Mouse (Mus musculus) cortical plate, adult 2 months (tissue): ENCODE results near the gene Gata1. TPM values are rescaled to one million over a fixed set of nuclear protein-coding genes. Genes with fewer than 3 reads are reported as not detected.
"Not testable (repeated sequence)": the region's sequence is repeated elsewhere in the genome, so short reads cannot be mapped to it uniquely, and the experiment has no call there.

ENCODE experiments used
- H3K27ac ChIP-seq: fragments of 200-500 bp; 2 replicates; pipeline ENCODE4 v1.5.1; 2012; ENCODE audit warnings: low read length, control low read depth, inconsistent platforms; ENCODE audit not compliant: insufficient read depth
- H3K4me1 ChIP-seq: fragments of 200-500 bp; 2 replicates; pipeline ENCODE4 v1.6.1; 2011; ENCODE audit warnings: low read length; ENCODE audit not compliant: control insufficient read depth, insufficient read depth
- H3K4me3 ChIP-seq: fragments of 200-500 bp; 2 replicates; pipeline ENCODE4 v1.5.1; 2011; ENCODE audit warnings: mild to moderate bottlenecking, low read length, control low read depth; ENCODE audit not compliant: insufficient read depth
- CTCF ChIP-seq: fragments of 200-500 bp; IDR thresholded peaks from 2 replicates; pipeline ENCODE4 v1.5.1; 2011; ENCODE audit warnings: mild to moderate bottlenecking, control low read depth, low read length; ENCODE audit not compliant: insufficient read depth; ENCODE audit errors: extremely low read depth
- POLR2A ChIP-seq: fragments of 200-500 bp; IDR thresholded peaks from 2 replicates; pipeline ENCODE4 v1.6.1; 2011; ENCODE audit warnings: mild to moderate bottlenecking, low read length, control low read depth; ENCODE audit not compliant: insufficient read depth; ENCODE audit errors: extremely low read depth
- polyA plus RNA-seq: library from polyadenylated mRNA; depleted of rRNA; stranded (reverse); fragments of >200 nt; gene quantifications from 2 replicates; pipeline ENCODE4 v1.2.3, GENCODE M21; 2012; rRNA removed

Gata1 gene
- polyA plus RNA-seq, 1 experiment = not detected

DNA sequence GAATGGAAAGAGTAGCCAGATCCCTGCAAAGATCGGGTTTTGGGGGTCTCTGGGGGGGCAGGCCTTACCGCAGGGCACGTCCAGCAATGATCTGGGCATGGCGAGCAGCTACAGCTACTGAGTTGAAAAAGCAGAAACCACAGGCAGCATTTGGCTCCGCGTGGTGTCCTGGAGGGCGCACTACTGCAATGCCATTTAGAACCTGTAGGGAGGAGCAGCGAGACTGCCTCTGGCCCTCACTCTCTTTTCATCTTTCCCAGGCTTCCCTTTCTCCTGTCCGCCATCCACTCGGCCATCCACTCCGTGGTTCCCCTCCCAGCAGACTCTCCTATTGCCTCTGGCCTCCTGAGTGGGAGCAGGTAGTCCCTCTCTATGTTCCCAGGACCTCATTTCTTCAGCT is 41.0 kb downstream of the Gata1 start:
- TF ChIP-seq CTCF = no peak
- no peak for TF ChIP-seq POLR2A
- no peak overlapping the region for H3K27ac ChIP-seq
- H3K4me1 ChIP-seq = no peaks in the 10 kb centered on the region
- no peak overlapping the region for H3K4me3 ChIP-seq

DNA sequence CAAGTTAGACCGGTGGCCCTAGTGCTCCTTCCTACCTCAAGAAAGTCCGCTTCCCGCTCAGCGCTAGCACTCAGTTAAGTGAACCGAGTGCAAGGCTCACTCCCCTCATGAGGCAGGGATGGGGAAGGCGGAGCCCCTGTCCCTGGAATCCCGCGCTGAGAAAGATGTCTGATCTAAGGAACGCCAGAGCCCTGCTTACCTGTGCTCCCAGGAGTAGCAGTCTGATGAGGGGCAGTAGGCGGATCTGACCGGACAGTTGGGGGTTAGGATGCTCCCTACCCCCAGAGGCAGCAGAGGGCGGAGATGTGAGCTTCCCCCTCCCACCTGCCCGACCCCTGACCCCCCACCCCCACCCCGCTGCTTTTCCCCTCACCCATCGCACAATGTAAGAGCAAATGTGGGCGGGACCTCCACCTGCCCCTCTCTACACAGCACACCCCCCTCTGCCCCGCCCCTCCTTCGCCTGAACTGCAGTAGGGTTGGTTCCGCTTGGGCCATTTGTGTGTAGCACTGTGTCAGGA is 49.5 kb downstream of the Gata1 start, which contains the start of gene Eras:
Eras (minus strand) TSS at position 338 of the 521 bp plus-strand sequence.
- Histone ChIP-seq H3K4me1 (no peaks in the 10 kb centered on the region), H3K27ac (no peak within 1 kb of the TSS), H3K4me3 (no peak within 1 kb of the TSS)
- TF ChIP-seq CTCF (no peak), POLR2A (no peak)

DNA sequence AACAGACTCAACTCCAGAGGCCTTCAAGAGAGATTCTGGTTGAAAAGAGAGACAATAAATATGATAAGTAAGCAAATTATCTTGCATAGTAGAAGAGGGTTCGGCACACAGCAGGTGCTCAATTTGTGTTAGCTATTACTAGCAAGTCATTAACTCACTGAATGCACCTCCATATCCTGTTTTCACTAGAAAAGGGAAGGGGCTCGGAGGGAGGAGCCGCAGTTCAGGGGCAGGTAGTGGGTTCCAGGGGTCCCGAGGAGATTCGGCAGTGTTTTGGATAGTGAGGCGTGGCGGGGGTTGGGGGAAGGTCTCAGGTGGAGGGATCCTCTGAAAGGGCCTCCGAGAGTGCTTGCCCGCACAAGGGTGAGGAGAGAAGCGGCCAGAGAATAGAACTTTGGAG is 50.8 kb downstream of the Gata1 start:
- Histone ChIP-seq H3K4me3 (no peak overlapping the region), H3K4me1 (no peaks in the 10 kb centered on the region), H3K27ac (no peak overlapping the region)
- TF ChIP-seq CTCF (no peak), POLR2A (no peak)

DNA sequence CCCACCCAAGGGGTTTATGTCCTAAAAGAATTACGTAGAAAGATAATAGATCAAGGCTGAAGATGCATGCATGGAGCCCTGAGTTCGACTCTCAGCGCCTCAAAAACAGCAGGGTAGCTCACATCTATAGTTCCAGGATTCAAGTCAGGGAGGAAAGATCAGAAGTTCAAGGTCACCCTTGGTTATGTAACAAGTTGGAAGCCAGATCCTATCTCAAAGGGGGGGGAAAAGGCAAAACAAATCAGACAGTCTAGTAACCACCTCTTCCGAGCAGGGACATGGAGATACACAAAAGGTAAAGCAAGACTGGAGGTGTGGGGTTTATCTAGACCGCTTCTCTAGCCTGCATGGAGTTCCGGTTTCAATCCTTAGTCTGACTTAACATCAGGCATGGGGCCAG is 51.6 kb downstream of the Gata1 start:
- no peak for TF ChIP-seq CTCF
- no peak for TF ChIP-seq POLR2A
- Histone ChIP-seq H3K4me1 (no peaks in the 10 kb centered on the region), H3K4me3 (no peak overlapping the region), H3K27ac (no peak overlapping the region)

DNA sequence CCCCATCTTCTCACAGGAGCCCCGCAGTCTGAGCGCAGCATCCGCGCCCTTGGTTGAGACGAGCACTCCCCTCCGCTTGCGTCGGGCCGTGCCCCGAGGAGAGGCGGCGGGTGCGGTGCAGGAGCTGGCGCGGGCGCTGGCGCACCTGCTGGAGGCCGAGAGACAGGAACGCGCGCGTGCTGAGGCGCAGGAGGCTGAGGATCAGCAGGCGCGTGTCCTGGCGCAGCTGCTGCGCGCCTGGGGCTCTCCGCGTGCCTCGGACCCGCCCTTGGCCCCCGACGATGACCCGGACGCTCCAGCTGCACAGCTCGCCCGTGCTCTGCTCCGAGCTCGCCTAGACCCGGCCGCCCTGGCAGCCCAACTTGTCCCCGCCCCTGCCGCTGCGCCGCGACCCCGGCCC is 55.8 kb downstream of the Gata1 start:
- TF ChIP-seq CTCF (no peak), POLR2A (no peak)
- Histone ChIP-seq H3K4me3 (peak overlapping the region; percentile 92), H3K4me1 (no peaks in the 10 kb centered on the region), H3K27ac (no peak overlapping the region)

DNA sequence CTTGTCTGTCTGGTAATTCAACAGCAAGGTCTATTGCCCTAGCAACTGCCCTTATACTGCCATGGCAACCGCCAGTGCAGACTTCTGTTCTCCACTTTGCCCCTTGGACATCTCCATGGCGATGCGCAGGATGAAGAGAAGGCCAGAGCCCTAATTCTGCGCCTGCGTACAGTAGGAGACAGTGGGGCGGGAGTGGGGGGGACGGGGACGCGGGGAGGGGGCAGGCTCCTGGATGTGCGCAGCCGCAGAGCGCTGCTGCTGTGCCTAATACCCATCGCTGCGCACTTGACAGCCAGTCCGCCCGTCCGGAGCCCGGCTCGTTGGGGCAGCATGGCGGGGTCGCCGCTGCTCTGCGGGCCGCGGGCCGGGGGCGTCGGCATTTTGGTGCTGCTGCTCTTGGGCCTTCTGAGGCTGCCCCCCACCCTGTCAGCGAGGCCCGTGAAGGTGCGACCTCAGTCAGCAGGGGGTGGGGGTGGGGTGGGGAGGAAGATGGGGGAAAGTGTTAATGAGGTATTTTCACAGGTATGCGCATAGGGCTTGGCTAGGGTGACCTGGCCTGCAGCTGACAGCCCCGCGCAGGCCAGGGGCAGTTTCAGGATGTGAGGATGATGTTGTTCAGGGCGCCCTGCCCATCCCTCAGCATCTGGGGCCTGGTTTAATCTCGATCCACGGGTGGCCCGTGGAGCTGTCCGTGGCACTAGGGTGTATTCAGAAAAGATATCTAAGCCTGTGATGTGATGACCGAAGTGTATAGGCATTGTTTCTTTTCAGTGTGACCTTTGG is 58.1 kb downstream of the Gata1 start, which contains the start of gene Pcsk1n:
Pcsk1n (plus strand) TSS at position 222 of the 783 bp plus-strand sequence.
- TF ChIP-seq POLR2A = peak; percentile 53; the same call in 1 of the 2 replicates
- no peak for TF ChIP-seq CTCF
- H3K27ac ChIP-seq = peak within 1 kb of the TSS; percentile 64
- no peaks in the 10 kb centered on the region for H3K4me1 ChIP-seq
- peak within 1 kb of the TSS; percentile 92 for H3K4me3 ChIP-seq

DNA sequence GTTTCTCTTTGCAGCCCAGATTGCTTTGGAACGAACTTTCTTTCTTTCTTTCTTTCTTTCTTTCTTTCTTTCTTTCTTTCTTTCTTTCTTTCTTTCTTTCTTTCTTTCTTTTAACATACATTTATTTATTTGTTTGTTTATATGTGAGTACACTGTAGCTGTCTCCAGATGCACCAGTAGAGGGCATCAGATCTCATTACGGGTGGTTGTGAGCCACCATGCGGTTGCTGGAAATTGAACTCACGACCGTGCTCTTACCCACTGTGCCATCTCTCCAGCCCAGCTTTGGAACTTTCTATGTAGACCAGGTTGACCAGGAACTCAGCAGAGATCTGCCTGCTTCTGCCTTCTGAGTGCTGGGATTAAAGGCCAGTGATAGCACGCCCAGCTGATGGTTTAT is 59.9 kb downstream of the Gata1 start:
- not testable (repeated sequence) for H3K4me3 ChIP-seq, H3K27ac ChIP-seq, H3K4me1 ChIP-seq

DNA sequence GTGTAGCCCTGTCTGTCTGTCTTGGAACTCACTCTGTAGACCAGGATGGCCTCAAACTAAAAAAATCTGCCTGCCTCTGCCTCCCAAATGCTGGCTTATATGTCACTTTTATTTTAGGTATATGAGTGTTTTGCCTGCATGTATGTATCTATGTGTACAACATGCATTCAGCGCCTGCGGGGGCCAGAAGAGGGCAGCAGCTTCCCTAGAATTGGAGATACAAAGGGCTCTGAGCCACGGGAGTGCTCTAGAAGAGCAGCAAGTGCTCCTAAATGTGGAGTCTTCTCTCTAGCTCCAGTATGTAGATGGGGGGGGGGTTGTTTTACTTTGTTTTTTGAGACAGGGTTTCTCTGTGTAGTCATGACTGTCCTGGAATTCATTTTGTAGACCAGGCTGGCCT is 62.2 kb downstream of the Gata1 start:
- H3K4me3 ChIP-seq, H3K4me1 ChIP-seq, H3K27ac ChIP-seq: not testable (repeated sequence)

DNA sequence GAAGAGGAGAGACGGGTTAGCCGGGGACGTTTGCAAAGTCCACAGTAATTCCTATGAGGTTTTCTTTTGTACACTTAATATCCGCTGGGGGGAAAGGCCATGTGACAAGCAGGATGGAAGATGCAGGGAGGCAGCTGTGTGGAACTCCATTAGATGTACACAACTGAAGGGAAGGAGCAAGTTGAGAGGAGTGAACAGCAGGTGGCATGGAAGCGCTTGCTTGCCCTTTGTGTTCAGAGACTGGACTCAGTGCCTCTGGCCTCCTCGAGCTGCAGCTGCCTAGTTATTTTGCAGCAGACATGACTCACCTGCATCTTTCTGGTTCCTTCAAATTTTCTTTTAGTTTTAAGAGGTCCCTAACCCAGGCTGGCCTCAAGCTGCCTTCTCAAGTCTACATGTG is 67.4 kb downstream of the Gata1 start:
- Histone ChIP-seq H3K27ac (no peak overlapping the region), H3K4me1 (no peaks in the 10 kb centered on the region), H3K4me3 (no peak overlapping the region)
- TF ChIP-seq POLR2A (no peak), CTCF (no peak)

Other genes with a start within 250 kb of the Gata1 start
- gene Praf2, start 249.6 kb downstream of the Gata1 start, polyA plus RNA-seq = 131 and 135 TPM in 2 replicates
- gene Ccdc120, start 227.2 kb downstream of the Gata1 start, polyA plus RNA-seq = 23.2 and 23.9 TPM in 2 replicates
- 20.6 and 21.4 TPM in 2 replicates for gene Tfe3, start 215.5 kb downstream of the Gata1 start, polyA plus RNA-seq
- gene Gripap1, start 188.3 kb downstream of the Gata1 start, polyA plus RNA-seq = 106 and 115 TPM in 2 replicates
- gene Kcnd1, start 155.8 kb downstream of the Gata1 start, polyA plus RNA-seq = 7.6 and 7.9 TPM in 2 replicates
- 46.4 and 49.1 TPM in 2 replicates for gene Otud5, start 136.7 kb downstream of the Gata1 start, polyA plus RNA-seq
- gene Pim2, start 99.8 kb downstream of the Gata1 start, polyA plus RNA-seq = 52.5 and 53.8 TPM in 2 replicates
- gene Slc35a2, start 94.0 kb downstream of the Gata1 start, polyA plus RNA-seq = 50.2 and 52.7 TPM in 2 replicates
- 137 and 157 TPM in 2 replicates for gene Pqbp1, start 78.8 kb downstream of the Gata1 start, polyA plus RNA-seq
- gene Timm17b, start 78.7 kb downstream of the Gata1 start, polyA plus RNA-seq = 18.5 and 20.1 TPM in 2 replicates
- not detected in 2 replicates for gene Gm10491, start 70.2 kb downstream of the Gata1 start, polyA plus RNA-seq
- gene Gm10490, start 68.5 kb downstream of the Gata1 start, polyA plus RNA-seq = not detected in 2 replicates
- gene Pcsk1n, start 58.2 kb downstream of the Gata1 start, polyA plus RNA-seq = 580 and 602 TPM in 2 replicates
- gene Eras, start 49.5 kb downstream of the Gata1 start, polyA plus RNA-seq = not detected in 2 replicates
- gene Hdac6, start 30.2 kb downstream of the Gata1 start, polyA plus RNA-seq = 70.7 and 78.0 TPM in 2 replicates
- 0.65 and 1.1 TPM in 2 replicates for gene Glod5, start 40.4 kb upstream of the Gata1 start, polyA plus RNA-seq
- gene Suv39h1, start 96.7 kb upstream of the Gata1 start, polyA plus RNA-seq = 25.5 and 26.1 TPM in 2 replicates
- gene Was, start 112.4 kb upstream of the Gata1 start, polyA plus RNA-seq = 1.7 and 1.9 TPM in 2 replicates
- gene Wdr13, start 154.8 kb upstream of the Gata1 start, polyA plus RNA-seq = 203 and 219 TPM in 2 replicates
- 193 and 207 TPM in 2 replicates for gene Rbm3, start 167.8 kb upstream of the Gata1 start, polyA plus RNA-seq
- gene Tbc1d25, start 198.1 kb upstream of the Gata1 start, polyA plus RNA-seq = 19.8 and 19.9 TPM in 2 replicates
- gene Ebp, start 215.4 kb upstream of the Gata1 start, polyA plus RNA-seq = 26.0 and 30.8 TPM in 2 replicates
- gene Porcn, start 228.5 kb upstream of the Gata1 start, polyA plus RNA-seq = 129 and 134 TPM in 2 replicates